Mouse (Mus musculus) cerebellum, adult 11-12 months (tissue): ENCODE measurements around the gene Phlpp1.

Experiments
- DNase-seq: peaks from one replicate; pipeline ENCODE4 v3.0.0; 2022

Gene Phlpp1

DNA sequence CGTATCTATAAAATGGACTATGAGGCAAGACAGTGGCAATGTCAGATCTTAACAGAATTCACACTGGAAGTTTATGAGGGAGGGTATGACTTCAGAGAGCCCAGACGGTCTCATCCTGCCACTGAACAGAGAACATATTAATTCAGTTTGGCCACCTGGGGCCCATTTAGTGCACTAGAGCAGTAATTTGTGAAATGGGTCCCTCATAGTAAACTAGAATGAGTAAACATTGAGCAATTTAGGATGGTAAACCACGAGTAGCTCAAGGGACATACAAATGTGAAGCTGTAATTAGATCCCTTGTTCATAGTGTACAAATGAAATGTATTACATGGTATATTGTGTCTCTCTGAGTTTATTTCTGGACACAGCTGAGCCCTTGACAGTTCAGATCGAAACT lies 3.6 kb upstream of the Phlpp1 start:
- DNase-seq: no peak

GRCm38 (mm10) chr1:106168801-106169200 lies 2.8 kb upstream of the Phlpp1 start:
- no peak for DNase-seq

GRCm38 (mm10) chr1:106169741-106170265 lies 1.7 kb upstream of the Phlpp1 start:
- DNase-seq: peak; percentile 23

GRCm38 (mm10) chr1:106172301-106172930 lies 864 bp downstream of the Phlpp1 start:
- peak; percentile 72 for DNase-seq

- peak; percentile 39 for DNase-seq
These were observed 1.4 kb downstream of the Phlpp1 start for GRCm38 (mm10) chr1:106172931-106173371.

- DNase-seq: no peak
These were observed 2.1 kb downstream of the Phlpp1 start for GRCm38 (mm10) chr1:106173621-106174156.

GRCm38 (mm10) chr1:106174598-106174997 lies 3.0 kb downstream of the Phlpp1 start:
- DNase-seq: no peak

DNA sequence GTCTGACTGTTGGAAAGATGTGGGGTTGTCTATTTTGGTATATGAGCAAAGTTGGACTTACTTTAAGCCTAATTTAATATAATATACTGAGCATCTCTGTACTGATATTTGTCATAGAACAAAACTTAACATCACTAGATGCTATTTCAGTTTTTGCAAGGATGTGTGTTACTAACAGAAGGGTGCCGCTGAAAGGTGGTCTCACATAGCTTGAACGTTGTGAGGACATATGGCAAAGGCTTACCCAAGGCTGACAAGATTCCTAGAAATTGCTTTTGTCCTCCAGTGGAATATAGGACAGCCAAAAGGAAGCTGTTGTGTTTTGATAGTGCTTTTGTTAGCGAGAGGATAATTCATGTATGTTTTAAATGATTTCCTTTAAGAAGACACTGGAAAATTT lies 3.8 kb downstream of the Phlpp1 start:
- DNase-seq: no peak

GRCm38 (mm10) chr1:106176791-106177190 lies 5.2 kb downstream of the Phlpp1 start:
- no peak for DNase-seq

DNA sequence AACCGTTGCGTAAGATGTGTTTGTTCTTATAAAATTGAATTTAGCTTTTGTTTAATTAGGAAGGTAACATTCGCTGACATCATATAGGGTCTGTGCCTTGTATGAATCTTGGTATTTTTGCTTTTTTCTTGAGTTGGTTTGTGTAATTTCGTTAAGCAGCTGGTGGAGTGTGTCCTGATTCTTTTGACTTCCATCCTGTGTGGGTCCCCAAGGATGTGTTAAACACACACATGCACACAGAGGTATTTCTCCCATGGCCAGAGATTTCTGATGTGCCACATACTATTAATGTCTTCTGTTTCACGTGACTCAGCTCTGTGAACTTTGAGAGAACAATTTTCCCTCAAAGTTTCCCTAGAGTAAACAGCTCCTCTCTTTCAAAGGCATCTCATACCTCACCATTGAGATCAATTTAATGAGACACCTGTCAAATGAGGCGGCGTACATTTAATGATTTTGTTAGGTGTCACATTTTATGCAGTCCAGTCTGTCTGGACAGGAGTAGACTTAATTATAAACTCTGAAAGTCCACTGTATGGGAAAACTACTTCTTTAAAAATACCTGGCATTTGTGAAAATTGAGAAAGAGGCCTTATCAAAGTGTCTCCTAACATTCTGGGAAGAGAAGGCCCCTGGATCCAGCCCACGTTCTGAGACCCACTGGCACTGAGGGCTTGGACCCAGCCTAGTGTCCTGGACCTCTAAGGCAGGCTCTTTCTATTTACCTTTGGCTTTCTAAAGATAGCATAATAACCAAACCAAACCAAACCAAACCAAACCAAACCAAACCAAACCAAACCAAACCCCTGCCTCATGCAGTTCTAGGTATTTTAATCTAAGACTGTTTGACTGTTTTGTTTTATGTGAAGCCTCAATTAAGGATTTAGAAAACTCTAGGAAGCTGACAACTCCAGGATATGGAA lies 6.6 kb downstream of the Phlpp1 start:
- no peak for DNase-seq

- DNase-seq: no peak
These were observed 12.1 kb downstream of the Phlpp1 start for GRCm38 (mm10) chr1:106183701-106184100.

DNA sequence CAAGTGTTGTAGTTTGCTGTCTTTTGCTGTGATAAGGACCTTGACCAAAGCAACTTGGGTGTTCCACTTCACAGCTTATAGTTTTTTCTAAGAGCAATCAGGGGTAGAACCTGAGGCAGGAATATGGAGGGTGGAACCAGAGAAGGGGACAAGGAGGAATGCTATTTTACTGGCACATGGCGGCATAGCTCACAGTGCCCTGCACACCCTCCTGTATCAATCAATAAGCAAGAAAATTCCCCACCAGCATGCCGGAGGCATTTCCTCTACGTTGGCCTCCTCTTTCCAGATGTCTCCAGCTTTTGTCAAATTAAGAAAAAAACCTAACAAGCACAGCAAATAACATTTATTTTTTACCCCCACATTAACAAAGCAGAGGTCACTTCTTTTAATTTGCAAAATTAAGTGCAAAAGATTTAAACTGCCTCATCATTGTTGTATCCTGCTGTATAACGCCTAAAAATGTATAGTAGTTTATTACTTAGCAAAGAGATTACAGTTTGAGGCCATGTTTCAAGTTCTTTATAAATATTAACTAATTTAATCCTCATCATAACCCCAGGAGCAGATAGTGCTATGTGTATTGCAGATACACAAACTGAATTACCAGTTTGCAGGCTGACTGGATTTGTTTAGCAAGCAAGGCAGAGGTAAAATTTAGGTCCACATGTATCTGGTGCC lies 13.4 kb downstream of the Phlpp1 start:
- DNase-seq: no peak

DNA sequence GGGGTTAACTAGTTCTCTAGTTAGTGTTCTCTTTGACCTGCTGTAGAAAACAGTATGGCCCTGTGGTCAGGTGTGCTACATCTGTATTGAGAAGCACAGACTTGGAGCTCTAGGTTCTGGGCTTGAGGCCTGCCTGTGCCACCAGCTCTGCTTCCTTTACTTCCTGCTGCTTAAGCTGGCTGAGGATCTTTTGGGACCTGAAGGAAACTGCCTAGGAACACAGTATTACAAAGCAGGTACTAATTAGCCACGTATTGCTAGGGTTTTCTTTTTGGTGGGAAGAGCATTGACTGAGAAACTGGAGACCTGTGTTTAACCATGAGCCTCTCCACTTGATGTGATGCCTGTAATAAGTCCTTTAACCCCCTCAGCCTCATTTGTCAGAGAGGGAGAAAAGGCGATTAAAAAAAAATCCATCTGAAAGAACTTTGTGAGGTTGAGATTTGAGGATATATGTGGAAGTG lies 13.9 kb downstream of the Phlpp1 start:
- no peak for DNase-seq

DNA sequence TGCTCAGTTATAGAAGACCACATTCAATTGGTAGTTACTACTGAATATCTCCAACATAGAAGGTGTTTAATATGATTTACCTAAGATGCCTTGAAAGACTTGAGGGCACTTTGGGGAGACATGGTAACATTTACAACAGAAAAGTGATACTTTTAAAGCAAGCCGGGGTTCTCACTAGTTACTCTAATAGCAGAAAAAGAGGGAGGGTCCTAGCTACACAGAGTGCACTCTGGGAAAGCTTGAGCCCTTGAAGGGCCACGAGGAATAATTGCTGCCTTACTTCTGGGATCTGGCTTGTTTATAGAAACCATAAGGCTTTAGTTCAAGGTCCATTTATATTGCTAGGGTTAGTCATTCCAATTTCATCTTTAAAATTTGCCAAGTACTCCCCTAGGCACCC lies 14.5 kb downstream of the Phlpp1 start:
- DNase-seq: no peak

GRCm38 (mm10) chr1:106187480-106187879 lies 15.9 kb downstream of the Phlpp1 start:
- no peak for DNase-seq

- DNase-seq: no peak
These were observed 17.2 kb downstream of the Phlpp1 start for GRCm38 (mm10) chr1:106188756-106189155.

DNA sequence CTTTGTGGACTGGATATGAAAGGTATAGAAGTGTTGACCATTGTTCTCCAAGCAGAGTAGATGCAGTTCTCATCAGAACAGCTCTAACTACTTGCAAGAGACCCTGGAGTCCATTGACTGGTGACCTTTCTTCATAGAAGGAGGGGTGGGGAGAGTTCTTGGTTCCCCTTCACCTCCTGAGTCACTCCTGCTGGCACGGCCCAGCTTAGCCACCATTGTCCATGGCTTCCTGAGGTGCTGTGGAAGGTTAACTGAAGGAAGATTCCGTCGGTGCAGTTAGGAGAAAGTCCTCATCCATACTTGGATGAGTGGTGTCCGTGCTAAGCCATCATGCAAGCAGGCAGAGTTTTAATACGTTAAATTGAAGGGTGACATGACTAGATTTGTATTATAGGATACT lies 17.8 kb downstream of the Phlpp1 start:
- no peak for DNase-seq

DNA sequence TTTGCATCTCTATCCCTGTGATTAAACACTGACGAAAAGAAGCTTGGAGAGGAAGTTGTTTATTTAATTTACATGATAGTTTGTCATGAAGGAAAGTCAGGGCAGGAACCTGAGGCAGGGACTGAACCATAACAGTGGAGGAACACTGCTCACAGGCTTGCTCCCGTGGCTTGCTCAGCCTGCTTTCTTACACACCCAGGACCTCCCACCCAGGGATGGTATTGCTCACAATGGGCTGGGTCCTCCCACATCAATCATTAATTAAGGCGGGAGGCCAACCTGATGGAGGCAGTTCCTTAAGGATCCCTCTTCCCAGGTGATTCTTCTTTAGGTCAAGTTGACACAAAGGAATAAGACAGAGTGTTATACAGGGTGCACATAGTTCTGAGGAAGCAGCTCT lies 19.1 kb downstream of the Phlpp1 start:
- DNase-seq: no peak

DNA sequence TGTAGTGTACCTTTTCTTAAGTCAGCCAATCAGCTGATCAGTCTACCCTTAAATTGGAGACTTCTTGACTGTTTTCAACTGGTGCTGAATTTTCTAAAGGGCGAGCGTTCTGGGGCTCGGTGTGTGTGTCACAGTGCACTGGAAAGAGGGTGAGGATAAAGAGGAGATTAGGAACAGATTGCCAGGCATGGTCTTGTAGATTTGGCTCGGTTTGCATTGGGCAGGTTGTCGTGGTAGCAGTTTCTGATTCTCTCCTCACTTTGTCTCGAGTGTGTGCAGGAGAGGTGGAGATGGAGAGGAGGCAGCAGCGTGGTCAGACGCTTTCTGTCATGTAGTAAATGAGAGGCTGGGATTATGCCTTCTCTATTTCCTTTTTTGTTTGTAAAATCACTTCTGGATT lies 20.3 kb downstream of the Phlpp1 start:
- no peak for DNase-seq

DNA sequence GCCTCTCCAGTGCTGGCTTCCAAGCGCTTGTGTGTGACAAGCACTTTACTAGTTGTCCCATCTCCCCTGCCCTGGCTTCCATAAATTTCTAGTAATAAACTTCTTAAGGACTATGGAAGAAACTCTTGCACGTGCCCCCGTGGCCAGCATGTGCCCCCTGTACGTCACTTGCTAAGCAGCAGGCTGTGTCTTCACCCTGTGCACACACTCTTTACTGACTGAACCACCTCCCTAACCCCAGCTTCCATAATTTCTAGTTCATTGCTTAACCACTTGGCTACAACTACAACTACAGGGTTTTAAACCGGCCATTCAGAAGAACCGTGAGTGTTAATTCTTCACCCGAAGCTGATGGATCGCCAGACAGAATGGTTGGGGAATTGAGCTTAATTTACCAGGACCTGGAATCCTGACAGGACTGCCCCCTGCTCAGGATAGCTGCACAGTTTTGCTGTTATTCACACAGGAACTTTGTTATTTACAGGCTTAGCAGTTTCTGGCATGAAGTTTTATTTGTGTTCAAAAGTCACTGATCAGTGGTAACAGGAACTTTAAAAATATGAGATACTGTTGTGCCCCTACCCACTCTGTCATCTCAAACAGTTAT lies 21.4 kb downstream of the Phlpp1 start:
- no peak for DNase-seq

- DNase-seq: no peak
These were observed 21.9 kb downstream of the Phlpp1 start for GRCm38 (mm10) chr1:106193487-106193886.

- no peak for DNase-seq
These were observed 22.7 kb downstream of the Phlpp1 start for GRCm38 (mm10) chr1:106194263-106194662.

DNA sequence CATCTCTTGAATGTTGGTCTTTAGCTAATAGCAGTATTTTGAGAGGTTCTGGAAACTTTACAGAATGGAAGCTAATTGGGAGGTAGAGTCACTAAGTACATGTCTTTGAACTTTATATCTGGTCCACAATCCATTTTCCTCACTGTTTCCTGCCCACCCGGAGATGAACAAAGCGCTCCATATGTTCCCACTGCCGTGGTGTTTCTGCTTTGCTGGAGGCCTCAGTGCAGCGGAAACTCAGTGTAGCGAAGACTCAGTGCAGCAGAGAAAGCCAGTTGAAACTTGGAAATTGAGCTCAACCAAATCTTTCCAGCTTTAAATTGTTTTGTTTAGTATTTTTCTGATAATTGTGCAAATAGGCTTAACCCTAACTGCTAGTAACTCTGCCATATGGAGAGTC lies 26.4 kb downstream of the Phlpp1 start:
- DNase-seq: no peak
